Mouse (Mus musculus) MEL (cell line): ENCODE data around the gene Ergic1. TPM values are rescaled to one million over a fixed set of nuclear protein-coding genes. Genes with fewer than 3 reads are reported as not detected.

Experiments
- DNase-seq: peaks from one replicate; pipeline ENCODE4 v3.0.0; 2011; ENCODE audit warnings: low read depth, low spot score
- H3K27ac ChIP-seq: 2 replicates; pipeline ENCODE4 v1.5.1; 2012; ENCODE audit warnings: low read depth, mild to moderate bottlenecking, control low read depth, low read length, moderate library complexity; ENCODE audit not compliant: control insufficient read depth
- H3K27me3 ChIP-seq, 2 experiments: fragments of 150-350 bp in 1 of 2; sonication (generic) in 1 of 2; 2 replicates each; pipeline ENCODE4 v1.6.1; 2012; ENCODE audit warnings: low read length in 2 of 2, mild to moderate bottlenecking in 2 of 2, improper control_type of control experiment in 1 of 2, moderate library complexity in 1 of 2; ENCODE audit not compliant: insufficient read depth in 2 of 2, control insufficient read depth in 1 of 2
- H3K36me3 ChIP-seq, 2 experiments: 2 replicates each; pipeline ENCODE4 v1.6.1; 2012 to 2014; ENCODE audit warnings: low read length in 2 of 2, improper control_type of control experiment in 1 of 2, inconsistent platforms in 1 of 2, mild to moderate bottlenecking in 1 of 2; ENCODE audit not compliant: insufficient read depth in 2 of 2, control insufficient read depth in 1 of 2
- H3K4me1 ChIP-seq, 2 experiments: fragments of 150-350 bp in 1 of 2; sonication (generic) in 1 of 2; 2 replicates each; pipeline ENCODE4 v1.6.1; 2012; ENCODE audit warnings: low read length in 2 of 2, improper control_type of control experiment in 1 of 2, mild to moderate bottlenecking in 1 of 2; ENCODE audit not compliant: insufficient read depth in 2 of 2, control insufficient read depth in 1 of 2
- H3K4me3 ChIP-seq, 2 experiments: fragments of 150-350 bp in 1 of 2; sonication (generic) in 1 of 2; 2 replicates each; pipeline ENCODE4 v1.5.1; 2012; ENCODE audit warnings: low read depth in 2 of 2, low read length in 2 of 2, mild to moderate bottlenecking in 2 of 2, moderate library complexity in 2 of 2, control low read depth in 1 of 2, improper control_type of control experiment in 1 of 2; ENCODE audit not compliant: control insufficient read depth in 1 of 2, insufficient read depth in 1 of 2
- H3K79me2 ChIP-seq: 2 replicates; pipeline ENCODE4 v1.6.1; 2012; ENCODE audit warnings: mild to moderate bottlenecking, low read length, moderate library complexity; ENCODE audit not compliant: control insufficient read depth, poor library complexity, insufficient read depth
- H3K9ac ChIP-seq: 2 replicates; pipeline ENCODE4 v1.6.1; 2012; ENCODE audit warnings: low read depth, mild to moderate bottlenecking, control low read depth, low read length, moderate library complexity; ENCODE audit not compliant: control insufficient read depth, poor library complexity, severe bottlenecking
- H3K9me3 ChIP-seq: fragments of 150-350 bp; sonication (generic); replicated peaks from 2 replicates; pipeline ENCODE4 v1.6.1; 2012; ENCODE audit warnings: mild to moderate bottlenecking, low read length, improper control_type of control experiment, moderate library complexity; ENCODE audit not compliant: insufficient read depth
- CTCF ChIP-seq, 3 experiments: IDR thresholded peaks in 2 of 3; conservative IDR thresholded peaks in 1 of 3; 2 replicates each; pipeline ENCODE4 v1.5.1; 2011 to 2012; ENCODE audit warnings: low read length in 3 of 3, low read depth in 2 of 3, mild to moderate bottlenecking in 2 of 3, improper control_type of control experiment in 1 of 3, inconsistent platforms in 1 of 3, mixed read lengths in 1 of 3, moderate library complexity in 1 of 3; ENCODE audit not compliant: control insufficient read depth in 1 of 3, insufficient read depth in 1 of 3, poor library complexity in 1 of 3, severe bottlenecking in 1 of 3
- E2F4 ChIP-seq: IDR thresholded peaks from 2 replicates; pipeline ENCODE4 v1.6.1; 2011; ENCODE audit warnings: low read depth, low read length, improper control_type of control experiment, borderline replicate concordance
- ELF1 ChIP-seq: IDR thresholded peaks from 2 replicates; pipeline ENCODE4 v1.6.1; 2014; ENCODE audit warnings: low read depth, mild to moderate bottlenecking, inconsistent platforms, low read length, improper control_type of control experiment, moderate library complexity
- EP300 ChIP-seq, 2 experiments: IDR thresholded peaks; 2 replicates each; pipeline ENCODE4 v1.6.1; 2011; ENCODE audit warnings: improper control_type of control experiment in 2 of 2, low read length in 2 of 2, low read depth in 1 of 2, mild to moderate bottlenecking in 1 of 2
- GABPA ChIP-seq: IDR thresholded peaks from 2 replicates; pipeline ENCODE4 v1.6.1; 2012; ENCODE audit warnings: low read depth, mild to moderate bottlenecking, inconsistent platforms, low read length, improper control_type of control experiment, moderate library complexity
- MAFK ChIP-seq: IDR thresholded peaks from 2 replicates; pipeline ENCODE4 v1.6.1; 2011; ENCODE audit warnings: low read depth, mild to moderate bottlenecking, low read length, improper control_type of control experiment, borderline replicate concordance
- MEF2A ChIP-seq: IDR thresholded peaks from 2 replicates; pipeline ENCODE4 v1.6.1; 2014; ENCODE audit warnings: low read depth, mild to moderate bottlenecking, inconsistent platforms, low read length, improper control_type of control experiment; ENCODE audit not compliant: poor library complexity, insufficient replicate concordance, severe bottlenecking; ENCODE audit errors: extremely low read depth
- MXI1 ChIP-seq: IDR thresholded peaks from 2 replicates; pipeline ENCODE4 v1.6.1; 2011; ENCODE audit warnings: mild to moderate bottlenecking, low read depth, low read length, improper control_type of control experiment
- NRF1 ChIP-seq: IDR thresholded peaks from 2 replicates; pipeline ENCODE4 v1.6.1; 2014; ENCODE audit warnings: low read depth, mild to moderate bottlenecking, inconsistent platforms, low read length, improper control_type of control experiment, moderate library complexity; ENCODE audit not compliant: poor library complexity, insufficient read depth, severe bottlenecking
- SIN3A ChIP-seq: IDR thresholded peaks from 2 replicates; pipeline ENCODE4 v1.6.1; 2012; ENCODE audit warnings: low read length, improper control_type of control experiment, inconsistent platforms
- TBP ChIP-seq: IDR thresholded peaks from 2 replicates; pipeline ENCODE4 v1.8.0; 2011; ENCODE audit warnings: low read depth, low read length, improper control_type of control experiment
- TCF12 ChIP-seq: IDR thresholded peaks from 2 replicates; pipeline ENCODE4 v1.6.1; 2014; ENCODE audit warnings: low read depth, mild to moderate bottlenecking, inconsistent platforms, low read length, improper control_type of control experiment, moderate library complexity
- USF1 ChIP-seq: IDR thresholded peaks from 2 replicates; pipeline ENCODE4 v1.6.1; 2014; ENCODE audit warnings: low read depth, mild to moderate bottlenecking, inconsistent platforms, low read length, improper control_type of control experiment, moderate library complexity
- ZKSCAN1 ChIP-seq: IDR thresholded peaks from 2 replicates; pipeline ENCODE4 v1.6.1; 2012; ENCODE audit warnings: low read depth, mild to moderate bottlenecking, inconsistent platforms, low read length, improper control_type of control experiment, moderate library complexity
- polyA plus RNA-seq, 2 experiments: library from polyadenylated mRNA; stranded (reverse) in 1 of 2; unstranded in 1 of 2; fragments of >175 nt in 1 of 2; fragments of >200 nt in 1 of 2; gene quantifications; 2 replicates each; pipeline versions ENCODE4 v1.2.1 to v1.2.4; 2012; ENCODE audit warnings: low replicate concordance in 2 of 2, low read depth in 1 of 2; ENCODE audit not compliant: insufficient read length in 2 of 2, insufficient read depth in 1 of 2, missing spikeins in 1 of 2
- total RNA-seq: library from RNA; depleted of rRNA; stranded (reverse); fragments of 300-350 nt; gene quantifications from 2 replicates; pipeline ENCODE4 v1.2.3, GENCODE M21; 2012

Ergic1 gene
- total and polyA plus RNA-seq, 3 experiments, result 78.5 to 730 (median 95.6) TPM

DNA sequence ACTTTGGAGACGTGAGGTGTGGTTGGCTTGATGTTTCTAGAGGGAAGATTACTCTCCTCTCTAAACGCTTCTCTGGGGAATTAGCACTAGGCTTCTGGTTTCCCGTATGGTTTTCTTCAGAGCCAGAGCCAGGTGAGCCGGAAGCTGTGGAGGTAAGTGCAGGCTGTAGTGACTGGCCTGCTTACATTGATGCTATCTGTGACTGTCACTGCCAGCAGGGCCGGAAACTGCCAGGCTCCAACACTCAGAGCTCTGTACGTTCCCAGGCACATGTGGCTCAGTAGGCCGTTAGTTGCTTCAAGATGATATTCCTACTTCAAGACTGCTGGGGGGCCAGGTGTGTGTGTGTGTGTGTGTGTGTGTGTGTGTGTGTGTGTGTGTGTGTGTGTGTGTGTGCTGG lies 32.9 kb downstream of the Ergic1 start:
- H3K4me3 ChIP-seq, result no peak overlapping the region
- no peaks in the 10 kb centered on the region for H3K79me2 ChIP-seq
- H3K9ac ChIP-seq, result no peak overlapping the region
- no peaks in the 10 kb centered on the region; a peak in 1 of 4 replicates for H3K36me3 ChIP-seq
- TF ChIP-seq MEF2A, result no peak
- H3K4me1 ChIP-seq, result 0 out of 4 replicates have a peak, but pooled peaks cover 0 to 9% of the 10 kb centered on the region in 2 experiments
- no peak overlapping the region for H3K27ac ChIP-seq
- no peak for DNase-seq
- H3K9me3 ChIP-seq, result no peaks in the 10 kb centered on the region
- H3K27me3 ChIP-seq, result no peaks in the 10 kb centered on the region

- Histone ChIP-seq H3K4me3 (no peak overlapping the region), H3K9ac (no peak overlapping the region), H3K27me3 (no peaks in the 10 kb centered on the region), H3K36me3 (no peaks in the 10 kb centered on the region), H3K27ac (no peak overlapping the region), H3K79me2 (no peaks in the 10 kb centered on the region), H3K9me3 (no peaks in the 10 kb centered on the region), H3K4me1 (0 out of 4 replicates have a peak, but pooled peaks cover 0 to 9% of the 10 kb centered on the region in 2 experiments)
- TF ChIP-seq USF1 (no peak), SIN3A (no peak), TBP (no peak), ZKSCAN1 (no peak), MAFK (no peak), E2F4 (no peak), MXI1 (no peak), ELF1 (no peak), GABPA (no peak), TCF12 (no peak), CTCF (IDR thresholded peaks at IDR 0.05 in 2 of 3, conservative IDR thresholded peaks at IDR 0.05 in 1 of 3; ENCODE audit: control insufficient read depth in 1 of 3, insufficient read depth in 1 of 3, low read depth in 2 of 3, low read length in 3 of 3, poor library complexity in 1 of 3, severe bottlenecking in 1 of 3) (no peak), EP300 (IDR thresholded peaks at IDR 0.05; ENCODE audit: low read depth in 1 of 2, low read length in 2 of 2) (no peak), NRF1 (no peak)
- no peak for DNase-seq
Measured at GRCm38 (mm10) chr17:26594958-26595357, 33.7 kb downstream of the Ergic1 start.
